Mouse (Mus musculus) left cerebral cortex, postnatal 10 days (tissue): ENCODE data around the gene Gm17654. TPM values are rescaled to one million over a fixed set of nuclear protein-coding genes. Genes with fewer than 3 reads are reported as not detected.
"Not testable (repeated sequence)": the region's sequence is repeated elsewhere in the genome, so short reads cannot be mapped to it uniquely, and the experiment has no call there.

Experiments used
- DNase-seq, 2 experiments: peaks; one replicate each; pipeline ENCODE4 v3.0.0; 2021 to 2022; ENCODE audit warnings: low spot score in 2 of 2, mixed read lengths in 1 of 2; ENCODE audit errors: extremely low spot score in 1 of 2
- intact Hi-C: fragments of 180-260 bp; cut with DNase I; formaldehyde crosslinking; loops from one replicate; pipeline ENCODE4 v1.15.1; 2025
- total RNA-seq, 2 experiments: library from RNA; stranded (reverse); gene quantifications; 2 replicates each; pipeline ENCODE4 v1.2.3; 2021

Gene Gm17654
- not detected for total RNA-seq

GRCm38 (mm10) chr14:43579046-43579445, at the start of gene Gm17654:
TSS of gene Gm17654 (minus strand) at chr14:43579146.
- DNase-seq = not testable (repeated sequence)

GRCm38 (mm10) chr14:43607913-43608312, 29.0 kb upstream of the Gm17654 start, which contains the start of gene Gm10375:
TSS of gene Gm10375 (minus strand) at chr14:43608013.
- DNase-seq, intact Hi-C loops: not testable (repeated sequence)

More at GRCm38 (mm10) chr14:43579046-43579445, at the start of gene Gm17654:
- intact Hi-C loops = not testable (repeated sequence)

DNA sequence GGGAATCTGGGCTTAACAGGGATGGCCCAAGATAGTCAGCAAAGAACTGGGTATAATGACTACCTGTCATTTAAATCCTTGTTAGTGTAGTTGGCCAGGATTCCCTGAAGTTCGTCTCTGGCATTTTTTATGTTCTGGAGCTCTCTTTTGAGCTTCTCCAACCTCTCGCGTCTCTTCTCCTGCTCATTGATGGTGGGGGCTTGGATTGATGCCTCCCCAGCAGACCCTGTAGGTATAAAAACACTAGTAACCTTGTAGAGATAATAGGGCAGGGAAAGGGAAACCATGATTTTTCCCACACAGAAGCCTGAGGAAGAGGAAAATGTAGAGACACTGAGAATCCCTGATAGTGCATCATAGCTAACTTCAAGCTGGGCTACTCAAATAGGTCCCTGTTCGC, 977 bp downstream of the Gm17654 start:
- intact Hi-C loops, DNase-seq: not testable (repeated sequence)

- intact Hi-C loops, DNase-seq: not testable (repeated sequence)
Measured at GRCm38 (mm10) chr14:43552271-43552670, 26.7 kb downstream of the Gm17654 start.

DNA sequence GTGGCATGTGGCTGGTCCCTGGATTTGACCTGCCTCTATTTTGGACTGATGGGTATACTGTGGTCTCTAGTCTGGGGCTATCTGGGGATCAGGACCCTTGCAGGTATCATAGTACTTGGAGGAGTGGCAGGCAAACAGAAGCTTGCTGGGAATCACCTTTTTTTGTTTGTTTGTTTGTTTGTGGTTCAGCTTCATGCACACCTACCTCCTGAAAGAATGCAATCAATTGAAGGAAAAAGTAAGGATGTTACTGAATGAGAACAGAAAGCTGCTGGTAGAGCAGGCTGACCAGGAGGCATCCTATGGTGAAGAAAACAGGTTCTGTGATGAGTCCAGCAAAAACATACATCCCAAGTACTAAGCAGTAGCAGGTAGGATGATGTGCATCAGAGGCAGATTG, 32.7 kb downstream of the Gm17654 start:
- intact Hi-C loops, DNase-seq: not testable (repeated sequence)

DNA sequence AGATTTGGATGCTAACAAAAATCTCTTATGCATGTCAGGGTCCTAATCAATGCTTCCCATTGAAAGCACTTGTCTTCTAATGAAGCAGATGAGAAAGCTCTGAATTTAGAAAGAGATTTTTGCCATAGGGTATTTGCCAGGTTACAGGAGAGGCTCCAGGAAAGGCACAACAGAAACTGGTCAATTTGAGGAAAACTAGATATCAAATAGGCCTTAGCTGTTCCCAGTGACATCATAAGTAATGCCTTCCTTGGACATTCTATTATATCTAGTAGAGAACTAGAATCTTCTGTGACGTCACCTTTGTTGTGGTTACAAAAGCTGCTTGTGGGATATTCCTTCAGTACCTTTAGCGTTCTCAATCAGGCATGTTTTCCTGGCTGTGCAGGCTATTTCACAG, 35.7 kb downstream of the Gm17654 start, which contains the start of gene Gm5799:
Gm5799 (plus strand) TSS at position 301 of the 400 bp plus-strand sequence.
- DNase-seq, intact Hi-C loops: not testable (repeated sequence)

DNA sequence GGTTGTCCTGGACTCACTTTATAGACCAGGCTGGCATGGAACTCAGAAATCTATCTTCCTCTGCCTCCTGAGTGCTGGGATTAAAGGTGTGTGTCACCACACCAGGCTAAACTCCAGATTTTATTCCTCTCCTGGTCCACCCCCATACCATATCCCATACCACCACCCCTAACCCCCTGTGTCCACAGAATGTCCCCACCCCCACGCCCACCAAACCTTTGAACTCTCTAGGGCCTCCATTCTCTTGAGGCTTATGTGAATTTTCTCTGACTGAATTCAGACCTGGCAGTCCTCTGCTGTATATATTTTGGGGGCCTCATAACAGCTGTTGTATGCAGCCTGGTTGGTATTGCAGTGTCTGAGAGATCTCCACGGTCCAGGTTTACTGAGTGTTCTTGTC, 40.8 kb downstream of the Gm17654 start:
- intact Hi-C loops = loop anchor here (10.0 kb wide), 1 partner anchor 283 kb away; the partner anchor contains the start of gene Gm8126
- peak in 1 of 2 experiments; percentile 43 for DNase-seq

GRCm38 (mm10) chr14:43532387-43532786, 46.6 kb downstream of the Gm17654 start:
- peak in 1 of 2 experiments; percentile 41 for DNase-seq
- intact Hi-C loops = loop anchor here (10.0 kb wide), 1 partner anchor 278 kb away; the partner anchor contains the start of gene Gm8126

GRCm38 (mm10) chr14:43532011-43532383, 46.9 kb downstream of the Gm17654 start:
- intact Hi-C loops = loop anchor here (10.0 kb wide), 1 partner anchor 277 kb away; the partner anchor contains the start of gene Gm8126
- not testable (repeated sequence) for DNase-seq

DNA sequence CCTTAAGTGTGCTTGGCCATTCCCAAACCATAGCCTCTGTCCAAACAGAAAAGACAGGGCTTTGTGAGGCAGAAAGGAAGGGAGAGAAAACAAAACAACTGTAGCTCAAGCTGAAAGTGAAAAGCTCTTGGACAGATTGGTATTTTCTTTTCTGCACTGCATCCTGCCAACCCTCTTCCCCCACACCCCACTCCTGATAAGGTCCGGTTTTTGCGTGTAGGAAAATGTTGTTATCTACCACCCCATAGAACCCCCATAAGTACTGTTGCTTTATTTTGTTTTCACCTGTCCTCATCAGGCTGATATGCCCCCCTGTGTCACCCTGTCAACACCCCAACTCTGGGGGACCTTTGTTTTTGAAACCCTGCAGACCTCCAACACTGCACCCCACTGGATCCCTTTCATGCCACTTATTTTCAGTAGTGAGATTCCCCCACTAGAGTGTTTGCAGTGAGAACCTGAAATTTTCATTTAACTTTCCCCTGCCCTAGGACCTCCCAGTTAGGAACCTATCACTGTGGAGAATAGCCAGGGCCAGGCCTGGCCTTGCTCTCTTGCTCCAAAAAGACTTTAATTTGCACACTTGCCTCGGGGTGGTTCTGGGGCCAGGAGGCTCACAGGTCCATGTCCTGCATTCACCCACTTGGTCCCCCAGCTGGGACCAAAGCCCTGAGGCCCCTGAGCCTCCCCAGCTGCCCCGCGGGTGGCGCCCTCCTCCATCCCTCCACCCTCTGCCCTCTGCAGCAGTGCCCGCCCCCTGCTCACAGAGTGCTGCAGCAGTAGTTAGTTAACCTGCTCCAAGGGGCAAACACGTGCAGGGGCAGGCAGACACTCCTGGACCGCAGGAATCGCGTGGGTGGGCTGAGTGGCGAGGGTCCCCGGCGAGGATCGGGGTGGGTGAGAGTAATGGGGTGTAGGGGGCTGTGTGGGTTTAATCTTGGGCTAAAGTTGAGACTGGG, 47.6 kb downstream of the Gm17654 start:
- DNase-seq = not testable (repeated sequence)
- intact Hi-C loops = loop anchor here (10.0 kb wide), 1 partner anchor 277 kb away; the partner anchor contains the start of gene Gm8126

Other genes starting within 250 kb of the Gm17654 start
- 1 to 10 TPM in 1 of 2 experiments, not detected in 1; 1.8 TPM for gene 1700001F09Rik, start 231.3 kb downstream of the Gm17654 start, total RNA-seq
- not detected for gene Gm8138, start 162.8 kb downstream of the Gm17654 start, total RNA-seq
- under 1 TPM in 1 of 2 experiments, not detected in 1; 0.64 TPM for gene Gm5799, start 35.6 kb downstream of the Gm17654 start, total RNA-seq
- not detected for gene Gm10375, start 28.9 kb upstream of the Gm17654 start, total RNA-seq
- not detected for gene Gm8165, start 98.1 kb upstream of the Gm17654 start, total RNA-seq
- gene Gm7324, start 118.7 kb upstream of the Gm17654 start, total RNA-seq = 1 to 10 TPM; 1.7 to 2.4 TPM
- gene Gm16506, start 148.3 kb upstream of the Gm17654 start, total RNA-seq = not detected
- gene Gm6526, start 168.7 kb upstream of the Gm17654 start, total RNA-seq = not detected
- gene Gm8180, start 205.6 kb upstream of the Gm17654 start, total RNA-seq = not detected